ENCODE assay signal across 10 mouse cellular contexts in the genomic region with DNA sequence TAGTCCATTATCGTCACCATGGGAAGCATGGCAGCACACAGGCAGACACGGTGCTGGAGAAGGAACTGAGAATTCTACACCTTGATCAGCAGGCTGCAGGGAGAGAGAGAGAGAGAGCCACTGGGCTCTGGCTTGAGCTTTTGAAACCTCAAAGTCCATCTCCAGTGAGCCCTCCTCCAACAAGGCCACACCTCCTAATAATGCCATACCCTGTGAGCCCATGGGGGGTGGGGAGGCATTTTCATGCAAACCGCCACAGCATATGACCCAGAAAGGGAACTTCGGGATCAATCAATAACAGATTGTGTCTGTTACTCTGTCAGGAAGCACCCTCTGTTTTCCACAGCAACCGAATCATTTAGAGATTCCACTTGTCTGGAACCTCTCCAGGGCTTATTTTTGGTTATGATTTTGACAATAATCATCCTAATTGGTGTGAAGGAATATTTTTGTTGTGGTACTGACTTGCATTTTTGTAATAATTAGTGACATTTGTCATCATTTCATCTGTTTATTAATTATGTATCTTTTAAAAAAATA.
"Had no signal": no experiment of that assay in that cellular context is flagged by ENCODE, and none has a peak within 500 bp of the region (broad histone marks: within the 10 kb centered on the region; RNA-seq: fewer than 3 reads in every experiment).

No protein-coding gene starts in this region.

- H3K4me3 ChIP-seq: limb, embryonic 15.5 days; midbrain, embryonic 12.5 days; myocyte; neural tube, embryonic 12.5 days had no signal

- DNase-seq: kidney, adult 11 months; kidney, postnatal 10 days; lung, adult 18-20 months; right cerebral cortex, postnatal 14 days; thymus, postnatal 36 days had no signal

- H3K27ac ChIP-seq: limb, embryonic 15.5 days; liver, embryonic 14.5 days; midbrain, embryonic 12.5 days; neural tube, embryonic 12.5 days had no signal

- H3K4me2 ChIP-seq: limb, embryonic 15.5 days; midbrain, embryonic 12.5 days; neural tube, embryonic 12.5 days had no signal

- H3K9ac ChIP-seq: limb, embryonic 15.5 days; liver, embryonic 14.5 days; midbrain, embryonic 12.5 days; neural tube, embryonic 12.5 days had no signal

- H3K36me3 ChIP-seq: limb, embryonic 15.5 days; midbrain, embryonic 12.5 days; neural tube, embryonic 12.5 days had no signal

- H3K27me3 ChIP-seq: limb, embryonic 15.5 days; midbrain, embryonic 12.5 days; neural tube, embryonic 12.5 days had no signal

- H3K9me3 ChIP-seq: limb, embryonic 15.5 days; midbrain, embryonic 12.5 days; neural tube, embryonic 12.5 days had no signal

- H3K4me1 ChIP-seq: limb, embryonic 15.5 days; midbrain, embryonic 12.5 days; neural tube, embryonic 12.5 days had no signal
